Mouse (Mus musculus): ENCODE measurements around the gene Gm7271. TPM values are rescaled to one million over a fixed set of nuclear protein-coding genes. Genes with fewer than 3 reads are reported as not detected.

The Gm7271 gene
- polyA plus RNA-seq (2012; rRNA removed), result not detected in 2 replicates

GRCm38 (mm10) chr5:76483811-76484210 lies at the start of gene Gm7271:
Gene Gm7271 (plus strand): TSS chr5:76484040.
- WGBS, result 65% methylated on average over 5 of the region's 5 CpGs
- no peak for DNase-seq (ENCODE audit: low read depth, low spot score)

GRCm38 (mm10) chr5:76437100-76437499 lies 46.7 kb upstream of the Gm7271 start:
- DNase-seq (ENCODE audit: low read depth, low spot score), result no peak
- WGBS, result 44% methylated on average over 5 of the region's 5 CpGs

- no peak for DNase-seq (ENCODE audit: low read depth, low spot score)
- 85% methylated on average over 8 of the region's 8 CpGs for WGBS
Measured at GRCm38 (mm10) chr5:76437696-76438095, 46.1 kb upstream of the Gm7271 start.

- WGBS, result 48% methylated on average over 4 of the region's 4 CpGs
- DNase-seq (ENCODE audit: low read depth, low spot score), result no peak
Measured at GRCm38 (mm10) chr5:76441431-76441830, 42.4 kb upstream of the Gm7271 start.

GRCm38 (mm10) chr5:76474931-76475330 lies 8.9 kb upstream of the Gm7271 start:
- 90% methylated on average over 2 of the region's 2 CpGs for WGBS
- DNase-seq (ENCODE audit: low read depth, low spot score), result no peak

GRCm38 (mm10) chr5:76476873-76477272 lies 7.0 kb upstream of the Gm7271 start:
- no peak for DNase-seq (ENCODE audit: low read depth, low spot score)
- 84% methylated on average over 4 of the region's 4 CpGs for WGBS

GRCm38 (mm10) chr5:76477764-76478163 lies 6.1 kb upstream of the Gm7271 start:
- WGBS, result 37% methylated on average over 9 of the region's 9 CpGs
- no peak for DNase-seq (ENCODE audit: low read depth, low spot score)

- no peak for DNase-seq (ENCODE audit: low read depth, low spot score)
- 72% methylated on average over 13 of the region's 13 CpGs for WGBS
Measured at GRCm38 (mm10) chr5:76495126-76495525, 11.3 kb downstream of the Gm7271 start.

- DNase-seq (ENCODE audit: low read depth, low spot score), result no peak
- 73% methylated on average over 1 of the region's 1 CpGs for WGBS
Measured at GRCm38 (mm10) chr5:76522446-76522845, 38.6 kb downstream of the Gm7271 start.

- no peak for DNase-seq (ENCODE audit: low read depth, low spot score)
- 70% methylated on average over 5 of the region's 5 CpGs for WGBS
Measured at GRCm38 (mm10) chr5:76524623-76525022, 40.8 kb downstream of the Gm7271 start.

- 38% methylated on average over 4 of the region's 4 CpGs for WGBS
- DNase-seq (ENCODE audit: low read depth, low spot score), result no peak
Measured at GRCm38 (mm10) chr5:76525066-76525465, 41.2 kb downstream of the Gm7271 start.

GRCm38 (mm10) chr5:76525829-76526228 lies 42.0 kb downstream of the Gm7271 start:
- WGBS, result 36% methylated on average over 2 of the region's 2 CpGs
- no peak for DNase-seq (ENCODE audit: low read depth, low spot score)

- WGBS, result under 1% methylated on average over 39 of the region's 39 CpGs
- peak; percentile 89 for DNase-seq (ENCODE audit: low read depth, low spot score)
Measured at GRCm38 (mm10) chr5:76529040-76529703, 45.3 kb downstream of the Gm7271 start, which contains the start of gene Exoc1. Gene Exoc1 (plus strand): TSS chr5:76529311.

GRCm38 (mm10) chr5:76529704-76530066 lies 45.8 kb downstream of the Gm7271 start:
- no peak for DNase-seq (ENCODE audit: low read depth, low spot score)
- 4% methylated on average over 9 of the region's 9 CpGs for WGBS

- 71% methylated on average over 6 of the region's 6 CpGs for WGBS
Measured at GRCm38 (mm10) chr5:76533186-76533585, 49.3 kb downstream of the Gm7271 start.

GRCm38 (mm10) chr5:76536231-76536630 lies 52.4 kb downstream of the Gm7271 start:
- WGBS, result 86% methylated on average over 1 of the region's 1 CpGs
- DNase-seq (ENCODE audit: low read depth, low spot score), result no peak

More at GRCm38 (mm10) chr5:76533186-76533585, 49.3 kb downstream of the Gm7271 start:
- no peak for DNase-seq (ENCODE audit: low read depth, low spot score)

- WGBS, result 96% methylated on average over 10 of the region's 10 CpGs
- DNase-seq (ENCODE audit: low read depth, low spot score), result no peak
Measured at GRCm38 (mm10) chr5:76537578-76537977, 53.7 kb downstream of the Gm7271 start.

- no peak for DNase-seq (ENCODE audit: low read depth, low spot score)
- WGBS, result 66% methylated on average over 8 of the region's 8 CpGs
Measured at GRCm38 (mm10) chr5:76540181-76540580, 56.3 kb downstream of the Gm7271 start.

GRCm38 (mm10) chr5:76540842-76541241 lies 57.0 kb downstream of the Gm7271 start:
- DNase-seq (ENCODE audit: low read depth, low spot score), result no peak

GRCm38 (mm10) chr5:76543200-76543599 lies 59.4 kb downstream of the Gm7271 start:
- 89% methylated on average over 8 of the region's 8 CpGs for WGBS

GRCm38 (mm10) chr5:76550426-76550825 lies 66.6 kb downstream of the Gm7271 start:
- 85% methylated on average over 8 of the region's 8 CpGs for WGBS
- DNase-seq (ENCODE audit: low read depth, low spot score), result no peak

More at GRCm38 (mm10) chr5:76543200-76543599, 59.4 kb downstream of the Gm7271 start:
- no peak for DNase-seq (ENCODE audit: low read depth, low spot score)

- WGBS, result 29% methylated on average over 3 of the region's 3 CpGs
- DNase-seq (ENCODE audit: low read depth, low spot score), result peak; percentile 27
Measured at GRCm38 (mm10) chr5:76565321-76565720, 81.5 kb downstream of the Gm7271 start.

All from large intestine, adult 2 months (tissue).